Mouse (Mus musculus): ENCODE data around the gene Spns2. TPM values are rescaled to one million over a fixed set of nuclear protein-coding genes. Genes with fewer than 3 reads are reported as not detected.
"Not testable (repeated sequence)": the region's sequence is repeated elsewhere in the genome, so short reads cannot be mapped to it uniquely, and the experiment has no call there.

Spns2 gene
- polyA plus RNA-seq, 1 experiment from 2014 or later = 5.5 TPM

DNA sequence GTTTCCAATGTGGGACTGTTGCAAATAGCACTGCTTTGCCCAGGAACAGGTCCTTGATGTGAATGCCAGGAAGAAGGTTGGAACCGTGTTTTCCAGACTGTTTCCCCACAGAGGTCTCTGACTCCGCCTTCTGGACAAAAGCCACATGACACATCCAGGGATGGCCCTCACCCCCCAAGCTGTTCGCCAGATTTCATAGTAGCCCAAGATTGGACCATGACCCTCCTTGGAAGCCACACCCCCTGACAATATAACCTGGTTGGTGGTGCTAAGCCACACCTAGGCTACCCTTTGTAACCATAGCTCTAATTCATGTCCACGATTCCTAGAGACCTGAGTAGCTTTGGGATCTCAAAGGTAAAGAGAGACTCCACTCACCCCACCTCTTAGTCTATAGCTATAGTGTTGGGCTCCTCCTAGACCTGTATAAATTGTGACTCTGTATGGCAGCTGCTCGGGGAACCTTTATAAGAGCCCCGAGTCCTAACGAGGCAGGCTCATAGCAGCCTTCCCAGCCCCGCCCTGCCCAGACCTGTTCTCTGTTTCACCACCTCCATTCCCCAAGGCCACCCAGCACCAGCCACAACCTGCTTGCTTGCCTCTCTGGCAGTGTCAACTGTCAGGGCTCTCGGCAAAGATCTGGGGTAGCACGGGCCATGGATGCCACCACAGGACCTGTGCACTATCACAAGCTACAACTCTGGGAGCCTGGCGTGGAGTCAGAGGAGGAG is 54.6 kb downstream of the Spns2 start, which contains the start of gene Ggt6:
TSS of gene Ggt6 (plus strand) at position 564 of the 731 bp plus-strand sequence.
- no peak within 1 kb of the TSS for H3K4me3 ChIP-seq (replicated peaks)
- no peak for ATAC-seq (ENCODE audit: low read depth)
- no peaks in the 10 kb centered on the region for H3K36me3 ChIP-seq
- no peak for DNase-seq
- H3K27ac ChIP-seq = no peak within 1 kb of the TSS
- 54% methylated on average over 11 of the region's 11 CpGs for WGBS (ENCODE audit: insufficient replicate concordance)
- H3K27me3 ChIP-seq = no peaks in the 10 kb centered on the region
- no peak within 1 kb of the TSS for H3K9ac ChIP-seq
- H3K9me3 ChIP-seq (replicated peaks) = no peaks in the 10 kb centered on the region
- 0 out of 2 replicates have a peak, but pooled peaks cover 4% of the 10 kb centered on the region for H3K4me1 ChIP-seq (replicated peaks)
- no peak within 1 kb of the TSS for H3K4me2 ChIP-seq

- H3K27ac ChIP-seq; ATAC-seq (ENCODE audit: low read depth); H3K4me3 ChIP-seq (replicated peaks); H3K4me2 ChIP-seq; H3K27me3 ChIP-seq; H3K9me3 ChIP-seq (replicated peaks); H3K36me3 ChIP-seq; DNase-seq; H3K9ac ChIP-seq; H3K4me1 ChIP-seq (replicated peaks): not testable (repeated sequence)
- 63% methylated on average over 9 of the region's 9 CpGs for WGBS (ENCODE audit: insufficient replicate concordance)
These were observed 59.2 kb downstream of the Spns2 start for GRCm38 (mm10) chr11:72430311-72431068.

DNA sequence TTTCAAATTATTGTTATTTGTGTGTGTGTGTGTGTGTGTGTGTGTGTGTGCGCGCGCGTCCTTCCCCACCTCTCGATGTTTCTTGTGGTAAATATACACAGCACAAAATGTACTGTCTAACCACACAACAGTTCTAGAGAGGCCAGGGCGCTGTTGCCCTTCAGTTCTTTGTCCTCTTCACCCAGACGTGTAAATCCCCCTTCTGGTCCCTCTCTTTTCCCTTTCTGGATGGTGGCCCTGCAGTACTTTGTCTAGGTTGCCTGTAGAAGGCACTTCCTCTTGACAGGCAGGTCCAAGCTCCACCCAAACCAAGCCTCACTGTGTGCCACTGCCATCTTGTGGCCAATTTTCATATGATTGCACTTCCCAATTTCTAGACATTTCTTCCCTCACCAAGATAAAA is 60.4 kb downstream of the Spns2 start:
- peak overlapping the region; percentile 33; the same call in 1 of the 2 replicates for H3K9ac ChIP-seq
- 0 out of 2 replicates have a peak overlapping the region, but pooled peaks have one; percentile 33 for H3K4me3 ChIP-seq (replicated peaks)
- H3K4me1 ChIP-seq (replicated peaks) = peaks cover 7% of the 10 kb centered on the region
- H3K4me2 ChIP-seq = peak overlapping the region; percentile 57
- WGBS (ENCODE audit: insufficient replicate concordance) = 35% methylated on average over 7 of the region's 7 CpGs
- no peak overlapping the region for H3K27ac ChIP-seq
- ATAC-seq (ENCODE audit: low read depth) (peak; percentile 79), DNase-seq (peak; percentile 70)
- H3K27me3 ChIP-seq = no peaks in the 10 kb centered on the region
- no peaks in the 10 kb centered on the region for H3K36me3 ChIP-seq
- H3K9me3 ChIP-seq (replicated peaks) = no peaks in the 10 kb centered on the region

- H3K27ac ChIP-seq = no peak overlapping the region
- peak overlapping the region; percentile 57 for H3K4me2 ChIP-seq
- no peaks in the 10 kb centered on the region for H3K9me3 ChIP-seq (replicated peaks)
- peaks cover 7% of the 10 kb centered on the region for H3K4me1 ChIP-seq (replicated peaks)
- H3K27me3 ChIP-seq = no peaks in the 10 kb centered on the region
- no peak overlapping the region for H3K9ac ChIP-seq
- no peaks in the 10 kb centered on the region for H3K36me3 ChIP-seq
- DNase-seq (peak; percentile 71), ATAC-seq (ENCODE audit: low read depth) (peak; percentile 71)
- no peak overlapping the region for H3K4me3 ChIP-seq (replicated peaks)
- 0% methylated on average over 5 of the region's 5 CpGs for WGBS (ENCODE audit: insufficient replicate concordance)
These were observed 61.0 kb downstream of the Spns2 start for GRCm38 (mm10) chr11:72428694-72429093.

DNA sequence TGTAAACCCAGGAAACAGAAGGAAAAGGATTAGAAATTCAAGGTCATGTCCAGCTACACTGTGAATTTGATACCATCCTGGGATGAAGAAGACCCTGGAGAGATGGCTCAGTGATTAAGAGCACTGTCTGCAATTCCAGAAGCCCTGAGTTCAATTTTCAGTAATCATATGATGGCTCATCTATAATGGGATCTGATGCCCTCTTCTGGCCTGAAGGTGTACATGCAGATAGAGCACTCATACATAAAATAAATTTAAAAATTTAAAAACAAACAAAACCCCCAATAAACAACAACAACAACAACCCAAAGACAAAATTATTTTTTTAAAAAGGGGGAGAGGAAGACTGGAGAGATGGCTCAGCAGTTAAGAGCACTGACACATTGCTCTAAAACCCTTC is 62.8 kb downstream of the Spns2 start:
- DNase-seq = no peak
- H3K9me3 ChIP-seq (replicated peaks) = no peaks in the 10 kb centered on the region

GRCm38 (mm10) chr11:72425201-72425600 is 64.5 kb downstream of the Spns2 start:
- Histone ChIP-seq H3K9me3 (replicated peaks) (no peaks in the 10 kb centered on the region), H3K36me3 (no peaks in the 10 kb centered on the region), H3K4me3 (replicated peaks) (no peak overlapping the region), H3K27ac (no peak overlapping the region), H3K9ac (no peak overlapping the region), H3K4me1 (replicated peaks) (peaks cover 7% of the 10 kb centered on the region), H3K4me2 (no peak overlapping the region), H3K27me3 (no peaks in the 10 kb centered on the region)
- ATAC-seq (ENCODE audit: low read depth) (no peak), DNase-seq (no peak)

More for the DNA sequence above, 62.8 kb downstream of the Spns2 start:
- no peak overlapping the region for H3K27ac ChIP-seq
- no peak overlapping the region for H3K4me3 ChIP-seq (replicated peaks)
- H3K4me1 ChIP-seq (replicated peaks) = peaks cover 7% of the 10 kb centered on the region
- no peak for ATAC-seq (ENCODE audit: low read depth)
- no peak overlapping the region for H3K9ac ChIP-seq
- H3K4me2 ChIP-seq = no peak overlapping the region
- no peaks in the 10 kb centered on the region for H3K36me3 ChIP-seq
- H3K27me3 ChIP-seq = no peaks in the 10 kb centered on the region

GRCm38 (mm10) chr11:72423686-72424085 is 66.0 kb downstream of the Spns2 start:
- no peak for DNase-seq
- peaks cover under 1% of the 10 kb centered on the region; the same call in 1 of the 2 replicates for H3K4me1 ChIP-seq (replicated peaks)
- no peaks in the 10 kb centered on the region for H3K36me3 ChIP-seq
- WGBS (ENCODE audit: insufficient replicate concordance) = 55% methylated on average over 4 of the region's 4 CpGs
- H3K27me3 ChIP-seq = no peaks in the 10 kb centered on the region
- ATAC-seq (ENCODE audit: low read depth) = no peak
- no peak overlapping the region for H3K9ac ChIP-seq
- H3K4me2 ChIP-seq = no peak overlapping the region
- no peak overlapping the region for H3K27ac ChIP-seq
- H3K9me3 ChIP-seq (replicated peaks) = no peaks in the 10 kb centered on the region
- H3K4me3 ChIP-seq (replicated peaks) = no peak overlapping the region

GRCm38 (mm10) chr11:72421518-72422278 is 68.0 kb downstream of the Spns2 start:
- WGBS (ENCODE audit: insufficient replicate concordance) = 55% methylated on average over 11 of the region's 11 CpGs
- Histone ChIP-seq H3K27me3 (no peaks in the 10 kb centered on the region), H3K4me1 (replicated peaks) (peaks cover 8% of the 10 kb centered on the region), H3K9me3 (replicated peaks) (no peaks in the 10 kb centered on the region), H3K27ac (no peak overlapping the region), H3K9ac (no peak overlapping the region), H3K4me2 (no peak overlapping the region), H3K36me3 (no peaks in the 10 kb centered on the region), H3K4me3 (replicated peaks) (no peak overlapping the region)
- DNase-seq (no peak), ATAC-seq (ENCODE audit: low read depth) (no peak)

GRCm38 (mm10) chr11:72420460-72421122 is 69.1 kb downstream of the Spns2 start:
- no peaks in the 10 kb centered on the region for H3K27me3 ChIP-seq
- no peak overlapping the region for H3K4me3 ChIP-seq (replicated peaks)
- no peaks in the 10 kb centered on the region for H3K9me3 ChIP-seq (replicated peaks)
- no peaks in the 10 kb centered on the region for H3K36me3 ChIP-seq
- no peak overlapping the region for H3K9ac ChIP-seq
- H3K4me1 ChIP-seq (replicated peaks) = peaks cover 19% of the 10 kb centered on the region
- WGBS (ENCODE audit: insufficient replicate concordance) = 68% methylated on average over 6 of the region's 6 CpGs
- no peak overlapping the region for H3K27ac ChIP-seq
- H3K4me2 ChIP-seq = no peak overlapping the region
- ATAC-seq (ENCODE audit: low read depth) = no peak
- DNase-seq = no peak

GRCm38 (mm10) chr11:72419006-72419405 is 70.7 kb downstream of the Spns2 start:
- H3K4me3 ChIP-seq (replicated peaks) = no peak overlapping the region
- H3K9ac ChIP-seq = no peak overlapping the region
- WGBS (ENCODE audit: insufficient replicate concordance) = 64% methylated on average over 6 of the region's 6 CpGs
- H3K4me1 ChIP-seq (replicated peaks) = peaks cover 35% of the 10 kb centered on the region
- no peaks in the 10 kb centered on the region for H3K36me3 ChIP-seq
- ATAC-seq (ENCODE audit: low read depth) = no peak
- H3K27ac ChIP-seq = no peak overlapping the region
- H3K4me2 ChIP-seq = no peak overlapping the region
- no peaks in the 10 kb centered on the region for H3K9me3 ChIP-seq (replicated peaks)
- H3K27me3 ChIP-seq = peaks cover 5% of the 10 kb centered on the region; the same call in 1 of the 2 replicates
- no peak for DNase-seq

DNA sequence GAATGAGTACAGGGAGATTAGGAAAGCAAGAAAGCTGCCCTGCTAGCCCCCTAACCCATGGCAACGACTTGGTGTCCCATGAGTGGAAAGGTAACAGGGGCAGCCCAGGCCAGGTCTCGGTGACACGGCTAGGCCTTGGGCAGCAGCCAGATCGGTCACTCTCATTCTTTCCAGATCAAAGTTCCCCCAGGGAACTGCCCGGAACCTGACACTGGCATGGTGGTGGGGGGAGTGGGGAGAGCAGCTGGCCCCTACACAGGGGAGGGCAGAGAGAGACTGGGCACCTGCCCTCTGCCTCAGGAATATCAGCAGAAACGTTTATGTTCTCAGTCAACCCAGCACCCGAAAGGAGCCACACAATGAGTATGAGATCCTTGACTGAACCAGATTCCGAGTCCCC is 71.5 kb downstream of the Spns2 start:
- no peak overlapping the region for H3K4me2 ChIP-seq
- peaks cover 43% of the 10 kb centered on the region for H3K4me1 ChIP-seq (replicated peaks)
- 58% methylated on average over 8 of the region's 8 CpGs for WGBS (ENCODE audit: insufficient replicate concordance)
- ATAC-seq (ENCODE audit: low read depth) (no peak), DNase-seq (no peak)
- H3K36me3 ChIP-seq = no peaks in the 10 kb centered on the region
- H3K27me3 ChIP-seq = peaks cover 11% of the 10 kb centered on the region; the same call in 1 of the 2 replicates
- no peak overlapping the region for H3K4me3 ChIP-seq (replicated peaks)
- no peaks in the 10 kb centered on the region for H3K9me3 ChIP-seq (replicated peaks)
- H3K9ac ChIP-seq = no peak overlapping the region
- no peak overlapping the region for H3K27ac ChIP-seq

Measured in liver, embryonic 13.5 days (tissue).